Mouse (Mus musculus) midbrain, embryonic 16.5 days (tissue): Measurements from ENCODE around the gene Clmp. TPM values are rescaled to one million over a fixed set of nuclear protein-coding genes. Genes with fewer than 3 reads are reported as not detected.

ENCODE experiments used
- ATAC-seq: fragments of 200-750 bp; cut with Nextera tagmentation; 2 replicates; pipeline ENCODE4 v1.8.0; 2017; ENCODE audit warnings: moderate TSS enrichment
- H3K27ac ChIP-seq: fragments of 300-500 bp; sonication (generic); 2 replicates; pipeline ENCODE4 v1.5.1; 2014; ENCODE audit warnings: mild to moderate bottlenecking, low read length, mixed read lengths
- H3K27me3 ChIP-seq: fragments of 300-500 bp; sonication (generic); 2 replicates; pipeline ENCODE4 v1.6.1; 2014; ENCODE audit warnings: low read depth, low read length, mixed read lengths; ENCODE audit not compliant: control insufficient read depth, insufficient read depth
- H3K36me3 ChIP-seq: fragments of 300-500 bp; sonication (generic); 2 replicates; pipeline ENCODE4 v1.6.1; 2014; ENCODE audit warnings: mild to moderate bottlenecking, low read length, moderate library complexity, mixed read lengths; ENCODE audit not compliant: control insufficient read depth, insufficient read depth
- H3K4me1 ChIP-seq: fragments of 300-500 bp; sonication (generic); 2 replicates; pipeline ENCODE4 v1.6.1; 2014; ENCODE audit warnings: mild to moderate bottlenecking, low read length, mixed read lengths; ENCODE audit not compliant: control insufficient read depth, insufficient read depth
- H3K4me2 ChIP-seq: fragments of 300-500 bp; sonication (generic); 2 replicates; pipeline ENCODE4 v1.6.1; 2014; ENCODE audit warnings: mild to moderate bottlenecking, low read length, mixed read lengths
- H3K4me3 ChIP-seq: fragments of 300-500 bp; sonication (generic); 2 replicates; pipeline ENCODE4 v1.5.1; 2014; ENCODE audit warnings: low read depth, mild to moderate bottlenecking, low read length, moderate library complexity, mixed read lengths
- H3K9ac ChIP-seq: fragments of 300-500 bp; sonication (generic); 2 replicates; pipeline ENCODE4 v1.6.1; 2014; ENCODE audit warnings: low read depth, low read length, mixed read lengths
- H3K9me3 ChIP-seq: fragments of 300-500 bp; sonication (generic); replicated peaks from 2 replicates; pipeline ENCODE4 v1.6.1; 2014; ENCODE audit warnings: mild to moderate bottlenecking, low read length, mixed read lengths; ENCODE audit not compliant: control insufficient read depth, poor library complexity, severe bottlenecking
- WGBS: fragments of 180-500 bp; shearing (Covaris S2); extraction: QIAGEN DNeasy Blood & Tissue Kit; methylation state at CpG from one replicate; pipeline ENCODE4 v1.1.7; 2014; 5-methylcytosine and 5-hydroxymethylcytosine counted together
- polyA plus RNA-seq: library from polyadenylated mRNA; unstranded; fragments of >200 nt; fragmentation: Nextera tagmentation; extraction: Ambion mirVana; gene quantifications from 2 replicates; pipeline ENCODE4 v1.2.1, GENCODE M21; 2015

The Clmp gene
- polyA plus RNA-seq, 1 experiment from 2014 or later: 50.9 TPM

- Histone ChIP-seq H3K4me2 (no peak overlapping the region), H3K36me3 (peaks cover 12% of the 10 kb centered on the region), H3K9ac (no peak overlapping the region), H3K27ac (0 out of 2 replicates have a peak overlapping the region, but pooled peaks have one; percentile 15), H3K27me3 (no peaks in the 10 kb centered on the region), H3K9me3 (no peaks in the 10 kb centered on the region), H3K4me1 (peaks cover 51% of the 10 kb centered on the region), H3K4me3 (no peak overlapping the region)
- WGBS: 26% methylated on average over 5 of the region's 5 CpGs
- 0 out of 2 replicates have a peak, but pooled peaks have one; percentile 20 for ATAC-seq
Observed at GRCm38 (mm10) chr9:40806440-40807288, 120.9 kb downstream of the Clmp start.

DNA sequence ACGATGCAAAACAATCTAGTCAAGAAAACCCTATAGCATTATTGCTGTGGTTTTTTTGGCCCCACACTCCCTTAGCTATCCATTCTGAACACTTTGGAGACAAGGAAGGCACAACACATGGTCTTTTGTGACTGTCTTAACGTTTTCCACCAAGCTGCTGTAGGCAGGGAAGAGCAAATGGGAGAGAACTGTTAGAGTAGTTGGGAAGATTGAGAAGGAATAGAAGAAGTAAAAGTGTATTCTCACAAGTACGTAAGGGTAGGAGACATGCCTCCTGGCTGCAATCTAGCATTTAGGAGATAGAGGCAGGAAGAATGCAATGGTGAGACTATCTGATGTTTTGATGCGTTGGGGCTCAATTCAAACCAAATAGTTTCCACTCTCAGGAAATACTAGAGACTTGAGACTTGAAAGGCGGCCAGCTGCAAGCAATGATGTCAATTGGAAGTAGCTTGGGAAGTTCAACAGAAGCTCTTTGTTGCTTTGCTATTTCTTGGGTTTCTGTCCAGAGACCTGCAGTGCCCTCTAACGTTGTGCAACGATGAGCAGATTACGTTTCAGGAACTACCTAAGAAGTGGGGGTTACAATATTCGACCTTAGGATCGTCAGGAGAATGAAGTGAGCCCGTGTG is 121.6 kb downstream of the Clmp start:
- no peak overlapping the region for H3K4me3 ChIP-seq
- H3K36me3 ChIP-seq: peaks cover 12% of the 10 kb centered on the region
- WGBS: 26% methylated on average over 11 of the region's 11 CpGs
- 0 out of 2 replicates have a peak overlapping the region, but pooled peaks have one; percentile 3 for H3K9ac ChIP-seq
- peaks cover 51% of the 10 kb centered on the region for H3K4me1 ChIP-seq
- no peaks in the 10 kb centered on the region for H3K27me3 ChIP-seq
- H3K9me3 ChIP-seq: no peaks in the 10 kb centered on the region
- H3K27ac ChIP-seq: peak overlapping the region; percentile 52; the same call in 1 of the 2 replicates
- H3K4me2 ChIP-seq: no peak overlapping the region
- no peak for ATAC-seq

- 12% methylated on average over 16 of the region's 16 CpGs for WGBS
- Histone ChIP-seq H3K9me3 (no peaks in the 10 kb centered on the region), H3K9ac (peak overlapping the region; percentile 13; the same call in 1 of the 2 replicates), H3K4me2 (no peak overlapping the region), H3K4me3 (no peak overlapping the region), H3K27me3 (no peaks in the 10 kb centered on the region), H3K36me3 (peaks cover 12% of the 10 kb centered on the region), H3K4me1 (peaks cover 51% of the 10 kb centered on the region), H3K27ac (peak overlapping the region; percentile 54)
- peak; percentile 33 for ATAC-seq
Observed at GRCm38 (mm10) chr9:40808061-40808906, 122.5 kb downstream of the Clmp start.

GRCm38 (mm10) chr9:40808907-40809280 is 123.1 kb downstream of the Clmp start:
- WGBS: 27% methylated on average over 8 of the region's 8 CpGs
- H3K36me3 ChIP-seq: peaks cover 11% of the 10 kb centered on the region
- H3K4me3 ChIP-seq: no peak overlapping the region
- H3K27ac ChIP-seq: peak overlapping the region; percentile 54
- peaks cover 45% of the 10 kb centered on the region for H3K4me1 ChIP-seq
- H3K27me3 ChIP-seq: no peaks in the 10 kb centered on the region
- H3K9ac ChIP-seq: no peak overlapping the region
- peak; percentile 9; the same call in 1 of the 2 replicates for ATAC-seq
- no peak overlapping the region for H3K4me2 ChIP-seq
- no peaks in the 10 kb centered on the region for H3K9me3 ChIP-seq

DNA sequence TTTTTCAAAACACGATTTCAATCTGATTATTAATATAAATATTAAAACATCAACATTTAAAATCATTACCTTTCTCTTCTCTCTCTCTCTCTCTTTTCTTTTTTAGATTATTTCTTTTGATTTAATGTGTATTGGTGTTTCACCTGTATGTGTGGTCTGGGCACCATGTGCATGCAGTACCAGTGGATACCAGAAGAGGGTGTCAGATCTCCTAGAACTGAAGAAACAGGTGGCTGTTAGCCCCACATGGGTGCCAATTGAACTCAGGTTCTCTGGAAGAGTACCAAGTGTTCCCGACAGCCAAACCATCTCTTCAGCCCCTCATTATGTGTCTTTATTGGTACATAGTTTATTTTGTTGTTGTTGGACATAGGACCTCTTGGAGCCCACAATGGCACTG is 126.1 kb downstream of the Clmp start:
- Histone ChIP-seq H3K4me1 (peaks cover 19% of the 10 kb centered on the region), H3K9ac (no peak overlapping the region), H3K4me3 (no peak overlapping the region), H3K4me2 (no peak overlapping the region), H3K27ac (no peak overlapping the region), H3K36me3 (no peaks in the 10 kb centered on the region), H3K9me3 (no peaks in the 10 kb centered on the region), H3K27me3 (no peaks in the 10 kb centered on the region)
- 49% methylated on average over 2 of the region's 2 CpGs for WGBS
- ATAC-seq: no peak

GRCm38 (mm10) chr9:40814060-40814459 is 128.3 kb downstream of the Clmp start:
- no peaks in the 10 kb centered on the region for H3K36me3 ChIP-seq
- H3K9me3 ChIP-seq: no peaks in the 10 kb centered on the region
- H3K27ac ChIP-seq: no peak overlapping the region
- no peak for ATAC-seq
- no peaks in the 10 kb centered on the region for H3K27me3 ChIP-seq
- no peak overlapping the region for H3K9ac ChIP-seq
- WGBS: 93% methylated on average over 7 of the region's 7 CpGs
- H3K4me1 ChIP-seq: no peaks in the 10 kb centered on the region
- no peak overlapping the region for H3K4me3 ChIP-seq
- H3K4me2 ChIP-seq: no peak overlapping the region

DNA sequence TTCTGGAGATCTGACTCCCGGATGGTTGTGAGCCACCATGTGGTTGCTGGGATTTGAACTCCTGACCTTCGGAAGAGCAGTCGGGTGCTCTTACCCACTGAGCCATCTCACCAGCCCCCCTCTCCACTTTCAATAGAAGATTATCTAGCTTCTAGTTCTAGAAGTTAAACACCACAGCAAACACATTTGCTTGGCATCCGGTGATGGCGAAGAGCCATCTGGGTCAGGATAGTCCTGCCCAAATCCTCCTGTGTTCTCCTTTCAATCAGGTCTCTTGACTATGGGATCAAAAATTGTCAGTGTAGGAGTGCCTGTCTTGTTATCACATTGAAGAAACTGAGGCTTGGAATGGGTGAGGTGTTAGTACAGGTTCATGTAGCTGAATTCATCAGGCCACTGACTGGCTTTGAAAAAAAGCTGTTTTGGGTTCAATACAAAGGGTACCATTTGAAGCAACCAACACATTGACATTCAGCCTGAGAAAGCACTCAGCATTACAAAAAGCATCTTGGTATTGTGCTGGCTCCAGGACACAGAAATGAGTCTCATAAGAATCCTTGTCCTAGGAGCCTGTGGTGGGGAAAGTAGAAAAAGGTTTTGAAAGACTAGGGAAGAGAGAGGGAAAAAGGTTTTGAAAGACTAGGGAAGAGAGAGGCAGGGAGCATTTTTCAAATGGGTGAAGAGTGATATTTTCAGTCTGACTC is 131.7 kb downstream of the Clmp start:
- Histone ChIP-seq H3K36me3 (no peaks in the 10 kb centered on the region), H3K4me2 (no peak overlapping the region), H3K27ac (no peak overlapping the region), H3K9ac (no peak overlapping the region), H3K4me3 (no peak overlapping the region), H3K4me1 (peaks cover 7% of the 10 kb centered on the region; the same call in 1 of the 2 replicates), H3K9me3 (no peaks in the 10 kb centered on the region), H3K27me3 (no peaks in the 10 kb centered on the region)
- WGBS: 85% methylated on average over 5 of the region's 5 CpGs
- no peak for ATAC-seq

GRCm38 (mm10) chr9:40825601-40826000 is 139.8 kb downstream of the Clmp start:
- WGBS: 47% methylated on average over 6 of the region's 6 CpGs
- H3K9me3 ChIP-seq: no peaks in the 10 kb centered on the region
- no peak overlapping the region for H3K27ac ChIP-seq
- no peaks in the 10 kb centered on the region for H3K27me3 ChIP-seq
- no peak overlapping the region for H3K4me3 ChIP-seq
- H3K4me2 ChIP-seq: no peak overlapping the region
- no peak overlapping the region for H3K9ac ChIP-seq
- no peak for ATAC-seq
- peaks cover 7% of the 10 kb centered on the region; the same call in 1 of the 2 replicates for H3K4me1 ChIP-seq
- no peaks in the 10 kb centered on the region for H3K36me3 ChIP-seq
